Mouse (Mus musculus) cerebellum, adult 2 months (tissue): Measurements from ENCODE around the gene Mettl23.

Experiments used
- CTCF ChIP-seq: fragments of 200-500 bp; IDR thresholded peaks from 2 replicates; pipeline ENCODE4 v1.5.1; 2011; ENCODE audit warnings: low read depth, mild to moderate bottlenecking, control low read depth, low read length, moderate library complexity, borderline replicate concordance; ENCODE audit not compliant: insufficient read depth
- POLR2A ChIP-seq: fragments of 200-500 bp; IDR thresholded peaks from 2 replicates; pipeline ENCODE4 v1.6.1; 2011; ENCODE audit warnings: low read length, control low read depth, borderline replicate concordance; ENCODE audit not compliant: insufficient read depth

GRCm38 (mm10) chr11:116819932-116820593, 23.0 kb upstream of the Mettl23 start:
- TF ChIP-seq CTCF (no peak), POLR2A (no peak)
